Mouse (Mus musculus) lung, embryonic 14.5 days (tissue): ENCODE measurements at regions not wholly inside any gene's neighbourhood (a gene's known extent, or its start where the extent isn't known, plus 50 kb on each side); places are given as distances from the start of the nearest gene placed in this dataset.
A peak's percentile ranks its signal among the peaks of the same experiment; 100 is the strongest.

Experiments
- ATAC-seq: fragments of 200-750 bp; cut with Nextera tagmentation; 2 replicates; pipeline ENCODE4 v1.8.0; 2017; ENCODE audit warnings: mild to moderate bottlenecking, moderate TSS enrichment, moderate library complexity; ENCODE audit not compliant: insufficient read depth
- DNase-seq: peaks from one replicate; pipeline ENCODE4 v3.0.0-alpha.2; 2015
- H3K27ac ChIP-seq: fragments of 300-500 bp; sonication (generic); 2 replicates; pipeline ENCODE4 v1.5.1; 2014; ENCODE audit warnings: low read depth, mild to moderate bottlenecking, moderate library complexity
- H3K27me3 ChIP-seq: fragments of 300-500 bp; sonication (generic); 2 replicates; pipeline ENCODE4 v1.6.1; 2014; ENCODE audit warnings: low read length, control low read depth; ENCODE audit not compliant: insufficient read depth
- H3K36me3 ChIP-seq: fragments of 300-500 bp; sonication (generic); 2 replicates; pipeline ENCODE4 v1.6.1; 2014; ENCODE audit warnings: control low read depth; ENCODE audit not compliant: insufficient read depth
- H3K4me1 ChIP-seq: fragments of 300-500 bp; sonication (generic); 2 replicates; pipeline ENCODE4 v1.6.1; 2014; ENCODE audit warnings: antibody characterized with exemption, control low read depth; ENCODE audit not compliant: insufficient read depth
- H3K4me2 ChIP-seq: fragments of 300-500 bp; sonication (generic); 2 replicates; pipeline ENCODE4 v1.6.1; 2014; ENCODE audit warnings: mild to moderate bottlenecking
- H3K4me3 ChIP-seq: fragments of 300-500 bp; sonication (generic); 2 replicates; pipeline ENCODE4 v1.5.1; 2014; ENCODE audit warnings: low read depth, low read length
- H3K9ac ChIP-seq: fragments of 300-500 bp; sonication (generic); 2 replicates; pipeline ENCODE4 v1.6.1; 2014
- H3K9me3 ChIP-seq: fragments of 300-500 bp; sonication (generic); 2 replicates; pipeline ENCODE4 v1.6.1; 2016; ENCODE audit warnings: low read depth, low read length, control low read depth
- CTCF ChIP-seq: IDR thresholded peaks from 2 replicates; pipeline ENCODE4 v1.5.1; 2016; ENCODE audit warnings: antibody characterized with exemption, low read depth
- WGBS: fragments of 180-500 bp; shearing (Covaris S2); extraction: QIAGEN DNeasy Blood & Tissue Kit; methylation state at CpG from one replicate; pipeline ENCODE4 v1.1.7; 2014; 5-methylcytosine and 5-hydroxymethylcytosine counted together

DNA sequence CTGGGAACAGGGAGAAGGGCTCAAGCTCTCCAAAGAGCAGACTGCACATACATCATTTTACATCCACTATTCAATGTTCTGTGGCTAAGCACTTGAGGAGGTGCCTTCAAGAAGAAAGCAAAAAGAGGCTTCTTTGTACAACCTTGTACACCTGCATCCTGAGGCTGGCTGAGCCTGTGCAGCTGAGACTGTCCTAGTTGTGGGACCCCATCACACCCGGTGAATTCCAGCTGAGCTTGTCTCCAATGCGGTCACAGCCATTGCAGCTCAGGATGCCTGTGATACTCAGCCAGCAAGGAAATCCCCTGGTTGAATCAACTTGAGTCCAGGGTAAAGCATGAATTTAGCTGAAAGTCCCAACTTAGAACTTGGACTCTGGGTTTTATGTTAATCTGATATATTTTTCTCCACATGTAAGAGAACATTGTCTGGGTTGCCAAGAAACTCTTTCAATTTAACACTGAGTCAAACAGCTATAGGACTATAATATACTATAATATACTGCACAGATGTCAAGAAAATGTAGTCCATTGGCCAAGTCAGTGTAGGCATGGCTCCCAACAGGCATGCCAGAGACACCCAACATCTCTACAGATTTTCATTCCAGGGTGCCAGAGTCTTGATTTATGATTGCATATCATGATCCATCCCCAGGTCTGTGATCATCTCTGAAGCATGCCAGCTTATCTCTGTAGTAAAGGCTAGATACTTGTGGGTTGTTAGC, 599.2 kb downstream of the Pard3 start:
- Histone ChIP-seq H3K27me3 (no peaks in the 10 kb centered on the region), H3K27ac (no peak overlapping the region), H3K9me3 (no peaks in the 10 kb centered on the region), H3K36me3 (no peaks in the 10 kb centered on the region), H3K9ac (no peak overlapping the region), H3K4me3 (no peak overlapping the region), H3K4me2 (no peak overlapping the region), H3K4me1 (no peaks in the 10 kb centered on the region)
- DNase-seq: no peak
- ATAC-seq: no peak
- WGBS: 91% methylated on average over 2 of the region's 2 CpGs
- no peak for TF ChIP-seq CTCF

DNA sequence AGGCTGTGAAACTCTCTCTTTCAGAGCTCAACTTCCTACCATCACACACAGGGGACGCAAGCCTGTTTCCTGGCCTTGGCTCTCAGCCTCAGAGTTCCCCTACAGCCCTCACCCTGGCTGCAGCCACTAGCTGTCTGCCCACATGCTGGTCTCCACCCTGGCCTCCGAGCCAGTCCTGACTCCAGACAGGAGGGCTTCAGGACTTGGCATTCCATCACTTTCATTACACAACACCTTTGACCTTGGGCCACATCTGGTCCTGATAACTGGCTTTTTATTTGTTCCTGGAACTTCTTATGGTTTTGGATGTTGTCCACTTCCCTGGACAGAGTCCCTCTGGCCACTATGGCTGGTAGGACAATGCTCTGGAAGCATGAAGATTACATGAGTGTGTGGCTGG, 602.9 kb downstream of the Pard3 start:
- Histone ChIP-seq H3K9ac (no peak overlapping the region), H3K4me2 (no peak overlapping the region), H3K27ac (no peak overlapping the region), H3K27me3 (no peaks in the 10 kb centered on the region), H3K4me3 (no peak overlapping the region), H3K4me1 (no peaks in the 10 kb centered on the region), H3K36me3 (no peaks in the 10 kb centered on the region), H3K9me3 (no peaks in the 10 kb centered on the region)
- 49% methylated on average over 2 of the region's 2 CpGs for WGBS
- no peak for ATAC-seq
- DNase-seq: no peak
- TF ChIP-seq CTCF: no peak

DNA sequence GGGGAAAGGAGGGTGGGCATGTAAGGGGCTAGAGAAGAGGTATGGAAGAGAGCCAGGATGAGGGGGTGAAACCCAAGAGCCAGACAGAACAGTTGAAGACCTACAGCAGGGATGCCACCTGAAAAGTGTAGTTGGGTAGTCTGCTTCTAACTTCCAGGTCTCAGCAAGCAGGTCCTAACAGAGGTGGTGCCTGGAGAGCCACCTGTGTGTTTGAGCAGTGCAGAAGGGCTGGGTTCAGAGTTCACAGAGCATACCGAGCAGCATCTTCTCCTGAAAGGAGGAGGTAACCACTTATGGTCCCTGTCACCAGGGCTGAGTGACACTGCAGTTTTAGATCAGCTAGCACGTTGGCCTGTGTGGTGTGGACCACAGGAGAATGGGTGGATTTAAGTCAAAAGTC, 605.3 kb downstream of the Pard3 start:
- ATAC-seq (no peak), DNase-seq (no peak)
- Histone ChIP-seq H3K4me3 (no peak overlapping the region), H3K27me3 (no peaks in the 10 kb centered on the region), H3K36me3 (no peaks in the 10 kb centered on the region), H3K9ac (no peak overlapping the region), H3K9me3 (no peaks in the 10 kb centered on the region), H3K4me1 (no peaks in the 10 kb centered on the region), H3K27ac (no peak overlapping the region), H3K4me2 (no peak overlapping the region)
- WGBS: 23% methylated on average over 2 of the region's 2 CpGs
- TF ChIP-seq CTCF: no peak

DNA sequence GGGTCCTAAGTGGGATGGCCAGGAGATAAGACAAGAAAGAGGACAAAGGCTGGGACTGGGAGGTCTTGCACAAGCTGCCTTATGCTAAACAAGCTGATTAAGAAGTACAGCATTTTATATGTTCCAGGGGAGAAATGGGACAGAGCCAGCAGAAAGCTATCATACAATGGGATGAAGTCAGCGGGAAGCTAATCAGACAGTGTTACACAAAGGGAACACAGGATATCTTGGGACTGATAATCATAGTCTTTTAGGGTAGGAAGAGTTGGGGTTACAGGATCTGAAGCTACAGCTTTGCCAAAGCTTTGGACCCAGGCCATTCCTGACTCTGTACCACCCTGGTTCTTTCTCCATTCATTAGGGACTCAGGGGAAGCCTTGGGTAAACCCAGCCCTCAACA, 610.4 kb downstream of the Pard3 start:
- Histone ChIP-seq H3K4me1 (no peaks in the 10 kb centered on the region), H3K4me3 (no peak overlapping the region), H3K9me3 (no peaks in the 10 kb centered on the region), H3K4me2 (no peak overlapping the region), H3K27me3 (no peaks in the 10 kb centered on the region), H3K27ac (no peak overlapping the region), H3K36me3 (no peaks in the 10 kb centered on the region), H3K9ac (no peak overlapping the region)
- TF ChIP-seq CTCF: no peak
- ATAC-seq: no peak
- no peak for DNase-seq
- WGBS: 72% methylated on average over 1 of the region's 1 CpGs

DNA sequence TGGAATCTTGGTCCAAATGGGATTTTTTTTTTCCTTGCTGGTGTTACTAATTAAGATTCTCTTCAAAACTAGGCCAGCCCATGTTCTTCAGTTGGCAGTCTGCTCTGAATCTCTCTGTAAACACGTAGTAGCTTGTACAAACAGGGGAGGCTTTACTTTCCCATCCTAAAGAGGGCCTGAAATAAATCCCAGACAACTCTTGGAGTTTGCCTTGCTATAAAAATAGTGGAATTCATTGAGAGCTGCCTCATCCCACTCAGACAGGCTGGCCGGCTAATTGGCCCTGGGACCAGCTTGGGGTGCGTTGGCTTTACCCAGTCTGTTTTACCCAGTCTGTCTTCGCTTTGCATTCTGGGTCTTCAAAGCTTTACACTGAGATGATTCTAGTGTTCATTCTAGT, 611.7 kb downstream of the Pard3 start:
- H3K4me1 ChIP-seq: no peaks in the 10 kb centered on the region
- H3K27ac ChIP-seq: no peak overlapping the region
- H3K4me2 ChIP-seq: no peak overlapping the region
- no peaks in the 10 kb centered on the region for H3K27me3 ChIP-seq
- H3K9me3 ChIP-seq: no peaks in the 10 kb centered on the region
- H3K4me3 ChIP-seq: no peak overlapping the region
- no peak for TF ChIP-seq CTCF
- 71% methylated on average over 4 of the region's 4 CpGs for WGBS
- no peak for DNase-seq
- no peak for ATAC-seq
- no peak overlapping the region for H3K9ac ChIP-seq
- no peaks in the 10 kb centered on the region for H3K36me3 ChIP-seq

DNA sequence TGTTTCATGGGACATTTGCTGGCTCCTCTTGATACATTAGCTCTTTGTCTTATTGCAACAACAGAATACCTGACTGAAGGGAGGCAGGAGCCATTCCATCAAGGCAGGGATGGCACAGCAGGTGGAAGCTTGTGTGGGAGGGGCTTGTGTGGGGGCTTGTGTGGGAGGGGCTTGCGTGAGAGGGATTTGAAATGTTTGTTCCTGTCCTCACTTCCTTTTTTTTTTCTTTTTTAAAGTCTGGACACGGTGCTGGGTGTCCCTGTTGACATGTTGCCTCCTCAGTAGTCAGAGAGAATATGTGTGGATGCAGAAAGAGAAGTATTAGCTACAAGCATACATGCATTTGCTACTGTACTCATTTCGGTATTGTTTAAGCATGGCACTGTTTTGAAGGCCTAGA, 616.5 kb downstream of the Pard3 start:
- H3K27me3 ChIP-seq: no peaks in the 10 kb centered on the region
- TF ChIP-seq CTCF: no peak
- H3K27ac ChIP-seq: no peak overlapping the region
- WGBS: 55% methylated on average over 3 of the region's 3 CpGs
- ATAC-seq: no peak
- no peaks in the 10 kb centered on the region for H3K4me1 ChIP-seq
- no peak overlapping the region for H3K9ac ChIP-seq
- no peak overlapping the region for H3K4me3 ChIP-seq
- no peaks in the 10 kb centered on the region for H3K36me3 ChIP-seq
- no peaks in the 10 kb centered on the region for H3K9me3 ChIP-seq
- H3K4me2 ChIP-seq: no peak overlapping the region
- no peak for DNase-seq

DNA sequence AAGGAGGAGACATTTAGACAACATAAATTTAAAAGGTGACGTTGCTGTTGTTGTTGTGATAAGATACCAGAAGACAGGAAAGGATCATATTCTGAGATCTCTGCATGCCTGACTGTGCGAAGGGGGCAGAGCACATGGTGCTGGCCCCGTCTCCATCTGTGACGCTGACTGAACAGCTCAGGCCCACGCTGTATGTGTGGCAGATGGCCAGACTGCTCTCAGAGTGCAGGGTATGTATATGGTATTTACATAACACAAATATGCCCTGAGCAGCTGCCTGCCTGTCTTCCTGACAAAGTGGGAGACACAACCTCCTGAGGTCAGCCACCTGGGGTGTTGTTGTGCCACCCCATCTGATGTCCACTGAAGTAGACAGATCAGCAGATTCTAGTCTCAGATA, 620.5 kb downstream of the Pard3 start:
- H3K4me3 ChIP-seq: no peak overlapping the region
- H3K4me1 ChIP-seq: no peaks in the 10 kb centered on the region
- no peak overlapping the region for H3K27ac ChIP-seq
- no peaks in the 10 kb centered on the region for H3K36me3 ChIP-seq
- H3K9ac ChIP-seq: no peak overlapping the region
- no peaks in the 10 kb centered on the region for H3K9me3 ChIP-seq
- TF ChIP-seq CTCF: no peak
- ATAC-seq (peak; percentile 94), DNase-seq (peak; percentile 75)
- H3K4me2 ChIP-seq: no peak overlapping the region
- no peaks in the 10 kb centered on the region for H3K27me3 ChIP-seq
- 30% methylated on average over 5 of the region's 5 CpGs for WGBS

DNA sequence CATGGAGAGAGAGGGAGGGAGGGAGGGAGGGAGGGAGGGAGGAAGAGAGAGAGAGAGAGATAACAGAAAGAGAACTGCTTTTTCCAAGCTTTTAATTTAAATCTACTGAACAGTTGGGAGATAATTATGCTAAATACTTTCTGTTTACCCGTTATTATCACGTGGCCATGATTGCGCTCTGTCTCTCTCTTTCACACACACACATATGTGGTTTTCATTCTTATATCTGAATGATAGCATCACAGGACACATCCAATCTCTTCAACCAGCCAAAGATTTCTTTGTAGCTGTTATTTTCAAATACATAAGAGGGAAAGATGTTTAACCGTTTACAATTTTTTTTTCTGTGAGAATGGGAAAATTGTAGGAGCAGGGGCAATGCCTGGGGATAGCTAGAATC, 627.1 kb downstream of the Pard3 start:
- Histone ChIP-seq H3K4me1 (no peaks in the 10 kb centered on the region), H3K27ac (no peak overlapping the region), H3K27me3 (no peaks in the 10 kb centered on the region), H3K36me3 (no peaks in the 10 kb centered on the region), H3K4me2 (no peak overlapping the region), H3K4me3 (no peak overlapping the region), H3K9ac (no peak overlapping the region), H3K9me3 (no peaks in the 10 kb centered on the region)
- DNase-seq (no peak), ATAC-seq (no peak)
- no peak for TF ChIP-seq CTCF
- WGBS: 72% methylated on average over 4 of the region's 4 CpGs
